19 mouse cellular contexts compared by ENCODE assay signal in the genomic region with DNA sequence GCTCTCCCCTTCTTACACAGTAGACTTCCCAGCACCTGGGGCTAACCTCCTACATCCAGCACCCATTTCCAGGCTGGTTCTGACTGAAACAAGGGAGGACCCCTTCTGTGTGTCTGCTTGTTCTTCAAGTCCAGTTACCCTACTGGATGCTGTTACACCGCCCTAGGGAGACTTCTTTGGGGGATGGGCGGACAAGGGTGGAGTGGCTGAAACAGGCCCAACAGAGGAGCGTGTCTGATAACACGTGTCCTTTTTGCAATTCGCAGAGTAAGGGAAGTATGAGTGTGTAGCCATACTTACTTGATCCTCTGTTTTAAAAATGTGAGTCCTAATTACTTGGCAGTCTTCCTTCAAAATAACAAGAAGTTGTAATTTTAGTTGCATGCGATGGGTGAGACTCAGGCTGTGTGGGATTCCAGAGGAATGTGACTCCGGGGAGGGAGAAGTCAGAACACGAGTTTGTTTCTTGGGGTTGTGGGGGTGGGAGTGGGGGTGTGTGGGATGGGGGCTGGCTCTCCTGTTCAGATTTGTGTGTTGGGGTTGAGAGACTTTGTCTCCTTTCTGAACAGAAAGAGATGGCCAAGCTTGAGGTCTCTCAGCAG.
DNase-seq lines count a peak whose midpoint lies in the region; ATAC-seq and TF ChIP-seq lines count a peak whose summit lies in the region.
"Had no signal": no experiment of that assay in that cellular context is flagged by ENCODE, and none has a peak within 500 bp of the region (broad histone marks: within the 10 kb centered on the region; RNA-seq: fewer than 3 reads in every experiment).

No protein-coding gene starts in this region.

- H3K27me3 ChIP-seq in kidney, embryonic 15.5 days: no peaks in the 10 kb centered on the region
- H3K27me3 ChIP-seq in liver, embryonic 14.5 days (ENCODE audit: control insufficient read depth, insufficient read depth, low read length): no peaks in the 10 kb centered on the region
- H3K27me3 ChIP-seq: heart, embryonic 15.5 days; hindbrain, embryonic 13.5 days; midbrain, embryonic 12.5 days had no signal

- no peak for DNase-seq in kidney, postnatal 4 days
- DNase-seq in lung, postnatal 10 days: peak; percentile 44
- no peak for DNase-seq in lung, postnatal 14 days
- peak in 2 of 3 experiments; percentile 35 to 41 for DNase-seq in liver, embryonic 14.5 days (ENCODE audit: low read depth in 3 of 3, low spot score in 3 of 3)
- DNase-seq in adrenal gland, postnatal 10 days: no peak
- no peak for DNase-seq in left cerebral cortex, postnatal 10 days (ENCODE audit: extremely low spot score in 1 of 2, low spot score in 2 of 2)
- DNase-seq: adrenal gland, adult 2 months; cerebellum, adult 8-10 months; lung, postnatal 4 days; retina, postnatal 1 day had no signal

- H3K9me3 ChIP-seq in kidney, embryonic 15.5 days (replicated peaks): no peaks in the 10 kb centered on the region
- no peaks in the 10 kb centered on the region for H3K9me3 ChIP-seq in liver, embryonic 14.5 days (ENCODE audit: control insufficient read depth, low read length)
- H3K9me3 ChIP-seq: heart, embryonic 15.5 days; hindbrain, embryonic 13.5 days; midbrain, embryonic 12.5 days had no signal

- H3K4me3 ChIP-seq in kidney, embryonic 15.5 days (replicated peaks): no peak overlapping the region
- no peak overlapping the region for H3K4me3 ChIP-seq in liver, embryonic 14.5 days (ENCODE audit: insufficient read depth in 1 of 2, low read depth in 2 of 2, low read length in 2 of 2)
- H3K4me3 ChIP-seq: erythroblast, embryonic 14.5 days; heart, embryonic 15.5 days; hindbrain, embryonic 13.5 days; midbrain, embryonic 12.5 days; myocyte had no signal

- peaks cover 85% of the 10 kb centered on the region for H3K4me1 ChIP-seq in kidney, embryonic 15.5 days
- peaks cover 0 to 19% of the 10 kb centered on the region in 2 experiments; a peak in 3 of 4 replicates for H3K4me1 ChIP-seq in liver, embryonic 14.5 days (replicated peaks; ENCODE audit: control insufficient read depth in 2 of 2, insufficient read depth in 2 of 2, low read length in 1 of 2)

- ATAC-seq in kidney, embryonic 15.5 days (replicated peaks; ENCODE audit: low FRiP score): no peak
- peak; percentile 25; the same call in 1 of the 2 replicates for ATAC-seq in erythroid progenitor cell, adult 5-6 weeks (replicated peaks; ENCODE audit: low FRiP score, poor library complexity, severe bottlenecking)
- ATAC-seq in liver, embryonic 14.5 days (ENCODE audit: insufficient read depth): peak; percentile 82
- ATAC-seq: intestine, embryonic 16.5 days had no signal

- no peak for TF ChIP-seq EP300 in liver, embryonic 14.5 days (IDR thresholded peaks at IDR 0.05; ENCODE audit: low read depth)

- peaks cover 9% of the 10 kb centered on the region; the same call in 1 of the 2 replicates for H3K36me3 ChIP-seq in kidney, embryonic 15.5 days
- no peaks in the 10 kb centered on the region for H3K36me3 ChIP-seq in liver, embryonic 14.5 days (replicated peaks; ENCODE audit: control insufficient read depth, insufficient read depth, low read depth)
- H3K36me3 ChIP-seq: G1E; heart, embryonic 15.5 days; midbrain, embryonic 12.5 days had no signal

- H3K9ac ChIP-seq in kidney, embryonic 15.5 days: no peak overlapping the region
- no peak overlapping the region for H3K9ac ChIP-seq in liver, embryonic 14.5 days (replicated peaks)
- H3K9ac ChIP-seq: heart, embryonic 15.5 days; hindbrain, embryonic 13.5 days; midbrain, embryonic 12.5 days had no signal

- peak overlapping the region; percentile 64 for H3K27ac ChIP-seq in kidney, embryonic 15.5 days
- H3K27ac ChIP-seq in liver, embryonic 14.5 days: no peak overlapping the region
- H3K27ac ChIP-seq: heart, embryonic 15.5 days; hindbrain, embryonic 13.5 days; midbrain, embryonic 12.5 days had no signal

- WGBS in kidney, embryonic 15.5 days: 67% methylated on average over 8 of the region's 8 CpGs
- WGBS in liver, embryonic 14.5 days (ENCODE audit: insufficient replicate concordance): 49% methylated on average over 8 of the region's 8 CpGs

- intact Hi-C loops in left cerebral cortex, postnatal 10 days (cut with DNase I): no loop called here

- TF ChIP-seq CTCF in liver, embryonic 14.5 days (IDR thresholded peaks at IDR 0.05; ENCODE audit: low read depth): no peak

- no peak overlapping the region for H3K4me2 ChIP-seq in kidney, embryonic 15.5 days
- H3K4me2 ChIP-seq in liver, embryonic 14.5 days (ENCODE audit: low read depth): no peak overlapping the region
- H3K4me2 ChIP-seq: heart, embryonic 15.5 days; hindbrain, embryonic 13.5 days; midbrain, embryonic 12.5 days had no signal

Comparison
In these comparisons a context has a peak if more than half of its experiments do, and no peak if none do; other contexts are left out.
1. DNase-seq: peak in lung, postnatal 10 days (single experiment) and liver, embryonic 14.5 days (2 of 3); none in kidney, postnatal 4 days (0 of 2), lung, postnatal 14 days (single experiment), adrenal gland, postnatal 10 days (single experiment) and left cerebral cortex, postnatal 10 days (0 of 2).